Mouse (Mus musculus) C2C12 (cell line): Measurements from ENCODE around the gene Scgb1b19. TPM values are rescaled to one million over a fixed set of nuclear protein-coding genes. Genes with fewer than 3 reads are reported as not detected.
"Not testable (repeated sequence)": the region's sequence is repeated elsewhere in the genome, so short reads cannot be mapped to it uniquely, and the experiment has no call there.

Source experiments
- H3K27me3 ChIP-seq: one replicate; pipeline ENCODE4 v1.6.1; 2011; ENCODE audit not compliant: control insufficient read depth, insufficient read depth, insufficient read length
- H3K36me3 ChIP-seq: one replicate; pipeline ENCODE4 v1.6.1; 2011; ENCODE audit not compliant: control insufficient read depth, insufficient read depth
- H3K4me3 ChIP-seq: one replicate; pipeline ENCODE4 v1.5.1; 2011; ENCODE audit warnings: mild to moderate bottlenecking, control low read depth; ENCODE audit not compliant: poor library complexity, insufficient read depth, severe bottlenecking
- H3K79me2 ChIP-seq: one replicate; pipeline ENCODE4 v1.6.1; 2011; ENCODE audit not compliant: control insufficient read depth, insufficient read depth
- H3K79me3 ChIP-seq: one replicate; pipeline ENCODE4 v1.6.1; 2011; ENCODE audit warnings: low read depth, control low read depth
- H3ac ChIP-seq: one replicate; pipeline ENCODE3; 2011; ENCODE audit warnings: low read depth; ENCODE audit not compliant: control insufficient read depth, insufficient read length
- long read RNA-seq, 2 experiments: library from polyadenylated mRNA; unstranded; transcript quantifications; one replicate each; pipeline ENCODE4 v2.0.0; 2019 to 2020
- polyA plus RNA-seq: library from polyadenylated mRNA; unstranded; fragments of >200 nt; fragmentation: generic; extraction: Trizol; gene quantifications from one replicate; pipeline ENCODE4 v1.2.1, GENCODE M21; 2012; ENCODE audit warnings: missing spikeins

Scgb1b19 gene
- polyA plus RNA-seq = not detected
- long read RNA-seq, experiment 1 = 0 reads
- long read RNA-seq, experiment 2 = 0 reads

GRCm38 (mm10) chr7:33286991-33287390, at the start of gene Scgb1b19:
Scgb1b19 (plus strand) TSS chr7:33287291.
- H3ac ChIP-seq, H3K79me2 ChIP-seq, H3K79me3 ChIP-seq, H3K27me3 ChIP-seq, H3K4me3 ChIP-seq, H3K36me3 ChIP-seq: not testable (repeated sequence)

- not testable (repeated sequence) for H3K4me3 ChIP-seq, H3ac ChIP-seq, H3K36me3 ChIP-seq, H3K79me2 ChIP-seq, H3K27me3 ChIP-seq, H3K79me3 ChIP-seq
Measured at GRCm38 (mm10) chr7:33280238-33280637, 6.9 kb upstream of the Scgb1b19 start, which contains the start of gene Scgb2b19. Scgb2b19 (minus strand) TSS chr7:33280338.

Other genes with a start within 250 kb of the Scgb1b19 start
- not detected for gene Scgb2b17, start 230.7 kb upstream of the Scgb1b19 start, polyA plus RNA-seq
- gene Scgb1b17, start 223.8 kb upstream of the Scgb1b19 start, polyA plus RNA-seq = not detected
- gene Scgb2b18, start 113.4 kb upstream of the Scgb1b19 start, polyA plus RNA-seq = not detected
- gene Scgb1b18, start 101.7 kb upstream of the Scgb1b19 start, polyA plus RNA-seq = not detected
- gene Scgb2b19, start 7.0 kb upstream of the Scgb1b19 start, polyA plus RNA-seq = not detected
- gene Scgb2b20, start 79.0 kb downstream of the Scgb1b19 start, polyA plus RNA-seq = not detected
- not detected for gene Scgb1b20, start 85.9 kb downstream of the Scgb1b19 start, polyA plus RNA-seq
- gene Scgb2b21, start 233.2 kb downstream of the Scgb1b19 start, polyA plus RNA-seq = not detected